Mouse (Mus musculus) kidney, adult 2 months (tissue): ENCODE measurements around the gene Zcchc13. TPM values are rescaled to one million over a fixed set of nuclear protein-coding genes. Genes with fewer than 3 reads are reported as not detected.
"Not testable (repeated sequence)": the region's sequence is repeated elsewhere in the genome, so short reads cannot be mapped to it uniquely, and the experiment has no call there.

Source experiments
- DNase-seq: peaks from one replicate; pipeline ENCODE4 v3.0.0; 2021
- H3K27ac ChIP-seq: fragments of 200-500 bp; 2 replicates; pipeline ENCODE4 v1.5.1; 2012; ENCODE audit warnings: low read depth, low read length, control low read depth, inconsistent platforms; ENCODE audit not compliant: insufficient read depth
- H3K27me3 ChIP-seq: fragments of 200-500 bp; replicated peaks from 2 replicates; pipeline ENCODE4 v1.6.1; 2012; ENCODE audit warnings: mild to moderate bottlenecking, moderate library complexity, low read length, inconsistent platforms; ENCODE audit not compliant: control insufficient read depth, insufficient read depth
- H3K36me3 ChIP-seq: fragments of 200-500 bp; 2 replicates; pipeline ENCODE4 v1.6.1; 2012; ENCODE audit warnings: mild to moderate bottlenecking, moderate library complexity, low read length, inconsistent platforms; ENCODE audit not compliant: control insufficient read depth, insufficient read depth
- H3K4me1 ChIP-seq: fragments of 200-500 bp; 2 replicates; pipeline ENCODE4 v1.6.1; 2011; ENCODE audit warnings: low read length; ENCODE audit not compliant: control insufficient read depth, insufficient read depth
- H3K4me3 ChIP-seq: fragments of 200-500 bp; 2 replicates; pipeline ENCODE4 v1.5.1; 2011; ENCODE audit warnings: mild to moderate bottlenecking, low read depth, low read length, control low read depth; ENCODE audit not compliant: insufficient read depth
- CTCF ChIP-seq: fragments of 200-500 bp; conservative IDR thresholded peaks from 2 replicates; pipeline ENCODE4 v1.5.1; 2011; ENCODE audit warnings: low read depth, mild to moderate bottlenecking, control low read depth, low read length, moderate library complexity, mixed read lengths; ENCODE audit not compliant: insufficient read depth, insufficient read length
- POLR2A ChIP-seq: fragments of 200-500 bp; IDR thresholded peaks from one replicate; pipeline ENCODE4 v1.6.1; 2011; ENCODE audit warnings: low read depth, low read length, control low read depth
- WGBS: fragments of 180-500 bp; shearing (Covaris S2); methylation state at CpG from one replicate; pipeline ENCODE4 v1.1.7; 2018; 5-methylcytosine and 5-hydroxymethylcytosine counted together
- polyA plus RNA-seq: library from polyadenylated mRNA; depleted of rRNA; stranded (reverse); fragments of >200 nt; gene quantifications from 2 replicates; pipeline ENCODE4 v1.2.3, GENCODE M21; 2012

Zcchc13 gene
- polyA plus RNA-seq, 1 experiment = 0.09 TPM

DNA sequence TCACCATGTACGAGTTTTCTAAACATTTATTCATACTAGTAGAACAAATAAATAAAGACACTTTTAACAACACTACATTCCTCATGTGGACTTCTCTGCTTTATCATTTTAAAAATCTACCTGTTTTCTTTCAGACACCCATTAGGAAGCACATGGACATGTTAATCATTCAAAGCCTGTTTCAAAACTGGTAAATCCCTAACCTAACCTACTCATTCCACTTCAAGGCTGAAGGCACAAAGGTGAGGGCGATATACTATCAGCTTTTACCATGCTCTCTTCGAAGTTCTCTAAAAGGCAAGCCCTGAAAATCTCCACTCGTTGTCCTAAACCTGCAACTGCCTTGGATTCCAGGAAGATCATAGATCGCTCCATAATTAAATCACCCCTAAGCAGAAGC is 8.2 kb downstream of the Zcchc13 start:
- H3K27me3 ChIP-seq = no peaks in the 10 kb centered on the region
- no peak overlapping the region for H3K4me3 ChIP-seq
- H3K36me3 ChIP-seq = no peaks in the 10 kb centered on the region
- H3K4me1 ChIP-seq = no peaks in the 10 kb centered on the region; the same call in 1 of the 2 replicates
- 39% methylated on average over 5 of the region's 5 CpGs for WGBS
- peak; percentile 68 for DNase-seq
- TF ChIP-seq CTCF (no peak), POLR2A (no peak)
- H3K27ac ChIP-seq = peak overlapping the region; percentile 89; the same call in 1 of the 2 replicates

DNA sequence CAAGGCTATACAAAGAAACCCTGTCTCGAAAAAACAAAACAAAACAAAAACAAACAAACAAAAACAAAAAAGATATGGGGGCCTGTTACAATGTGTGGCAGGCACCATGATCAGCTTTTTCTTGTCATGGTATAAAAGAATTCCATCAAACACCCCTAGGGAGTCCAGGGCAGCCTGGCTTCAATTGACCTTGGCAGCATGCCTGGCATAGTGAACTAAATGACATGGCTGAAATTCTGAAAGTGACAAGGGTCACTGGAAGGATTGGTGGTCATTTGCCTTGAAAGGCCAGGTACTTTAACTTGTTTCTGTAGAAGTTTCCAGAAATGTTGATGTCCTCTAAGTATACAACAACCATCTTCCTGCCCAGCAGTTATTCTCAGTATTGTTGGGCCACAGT is 13.9 kb downstream of the Zcchc13 start:
- Histone ChIP-seq H3K4me1 (no peaks in the 10 kb centered on the region), H3K27ac (no peak overlapping the region), H3K4me3 (no peak overlapping the region), H3K36me3 (no peaks in the 10 kb centered on the region), H3K27me3 (no peaks in the 10 kb centered on the region)
- peak; percentile 59 for DNase-seq
- TF ChIP-seq CTCF = no peak
- TF ChIP-seq POLR2A = no peak
- 79% methylated on average over 1 of the region's 1 CpGs for WGBS

DNA sequence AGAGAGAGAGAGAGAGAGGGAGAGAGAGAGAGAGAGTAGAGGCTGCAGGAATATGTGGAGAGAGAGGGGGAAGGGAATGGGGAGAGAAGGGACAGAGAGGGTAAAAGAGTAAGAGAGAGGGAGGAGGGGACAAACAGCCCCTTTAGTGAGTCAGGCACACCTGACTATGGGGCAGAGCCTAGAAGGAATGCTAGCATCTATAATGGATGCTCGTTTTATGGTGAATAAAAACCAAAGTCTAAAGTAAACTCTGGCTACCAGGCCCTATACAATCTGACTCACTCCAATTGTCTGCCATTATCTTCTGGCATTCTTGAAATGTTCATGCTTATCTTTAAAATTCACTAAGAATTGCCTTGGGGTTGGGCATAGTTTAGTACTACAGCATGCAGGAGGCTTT is 21.7 kb downstream of the Zcchc13 start:
- H3K27ac ChIP-seq = no peak overlapping the region; the same call in 1 of the 2 replicates
- no peaks in the 10 kb centered on the region for H3K27me3 ChIP-seq
- H3K4me1 ChIP-seq = no peaks in the 10 kb centered on the region; the same call in 1 of the 2 replicates
- no peak overlapping the region for H3K4me3 ChIP-seq
- no peak for DNase-seq
- 42% methylated on average over 1 of the region's 1 CpGs for WGBS
- TF ChIP-seq CTCF = no peak
- TF ChIP-seq POLR2A = no peak
- no peaks in the 10 kb centered on the region for H3K36me3 ChIP-seq

DNA sequence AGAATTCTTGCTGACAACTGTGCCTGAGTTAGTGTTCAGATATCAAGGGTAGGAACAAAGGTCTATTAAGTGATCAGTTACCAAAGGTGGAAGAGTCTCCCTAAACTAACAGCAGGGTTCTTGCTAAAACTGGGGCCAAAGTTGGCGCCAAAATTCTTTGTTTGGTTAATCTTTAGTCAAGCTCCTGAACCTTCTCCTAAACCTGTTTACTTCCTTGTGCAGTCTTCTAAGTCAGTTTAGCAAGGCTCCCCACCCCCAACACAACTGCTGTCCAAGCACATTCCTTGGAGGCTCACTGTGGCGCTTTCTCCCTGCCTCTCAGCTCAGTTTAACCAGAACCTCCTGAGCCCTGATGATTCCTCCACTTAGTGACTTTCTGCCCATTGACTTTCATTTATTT is 22.6 kb downstream of the Zcchc13 start:
- Histone ChIP-seq H3K27ac (peak overlapping the region; percentile 78), H3K27me3 (no peaks in the 10 kb centered on the region), H3K4me3 (no peak overlapping the region), H3K4me1 (no peaks in the 10 kb centered on the region; the same call in 1 of the 2 replicates), H3K36me3 (no peaks in the 10 kb centered on the region)
- peak; percentile 93 for DNase-seq
- TF ChIP-seq POLR2A (no peak), CTCF (no peak)
- WGBS = 22% methylated on average over 2 of the region's 2 CpGs

GRCm38 (mm10) chrX:103658985-103659384 is 28.6 kb downstream of the Zcchc13 start:
- Histone ChIP-seq H3K4me3 (no peak overlapping the region), H3K36me3 (no peaks in the 10 kb centered on the region), H3K27me3 (no peaks in the 10 kb centered on the region), H3K4me1 (no peaks in the 10 kb centered on the region; the same call in 1 of the 2 replicates), H3K27ac (no peak overlapping the region)
- TF ChIP-seq POLR2A (no peak), CTCF (no peak)
- no peak for DNase-seq
- 70% methylated on average over 4 of the region's 4 CpGs for WGBS

GRCm38 (mm10) chrX:103664445-103664844 is 34.1 kb downstream of the Zcchc13 start:
- WGBS = 90% methylated on average over 10 of the region's 10 CpGs
- H3K36me3 ChIP-seq, H3K4me3 ChIP-seq, H3K27ac ChIP-seq, H3K4me1 ChIP-seq, DNase-seq, H3K27me3 ChIP-seq: not testable (repeated sequence)

GRCm38 (mm10) chrX:103670245-103670644 is 39.9 kb downstream of the Zcchc13 start:
- no peak for TF ChIP-seq CTCF
- no peak for TF ChIP-seq POLR2A
- H3K27ac ChIP-seq = no peak overlapping the region
- H3K4me3 ChIP-seq = no peak overlapping the region
- H3K4me1 ChIP-seq = no peaks in the 10 kb centered on the region
- H3K36me3 ChIP-seq = no peaks in the 10 kb centered on the region
- no peaks in the 10 kb centered on the region for H3K27me3 ChIP-seq
- no peak for DNase-seq

GRCm38 (mm10) chrX:103673761-103674160 is 43.4 kb downstream of the Zcchc13 start:
- Histone ChIP-seq H3K36me3 (no peaks in the 10 kb centered on the region), H3K4me1 (no peaks in the 10 kb centered on the region), H3K4me3 (no peak overlapping the region), H3K27ac (no peak overlapping the region), H3K27me3 (no peaks in the 10 kb centered on the region)
- WGBS = 87% methylated on average over 3 of the region's 3 CpGs
- TF ChIP-seq POLR2A (no peak), CTCF (no peak)
- no peak for DNase-seq
